Mouse (Mus musculus) bone marrow, adult 2 months (tissue): ENCODE measurements around the gene Cnnm1.

ENCODE experiments used
- CTCF ChIP-seq: fragments of 200-500 bp; IDR thresholded peaks from 2 replicates; pipeline ENCODE4 v1.5.1; 2011; ENCODE audit warnings: low read length, control low read depth; ENCODE audit not compliant: control insufficient read depth, insufficient read depth
- POLR2A ChIP-seq: fragments of 200-500 bp; IDR thresholded peaks from 2 replicates; pipeline ENCODE4 v1.6.1; 2011; ENCODE audit warnings: low read depth, mild to moderate bottlenecking, control low read depth, low read length, borderline replicate concordance; ENCODE audit not compliant: control insufficient read depth

GRCm38 (mm10) chr19:43521362-43521761 lies 81.1 kb downstream of the Cnnm1 start:
- TF ChIP-seq CTCF (no peak), POLR2A (no peak)
